In genomic region chr6:17087485-17087884, GRCm38 (mm10) we compare ENCODE assay signal across 9 mouse cellular contexts. TPM values are rescaled to one million over a fixed set of nuclear protein-coding genes. Genes with fewer than 3 reads are reported as not detected.
DNase-seq lines count a peak whose midpoint lies in the region; ATAC-seq and TF ChIP-seq lines count a peak whose summit lies in the region.
"Had no signal": no experiment of that assay in that cellular context is flagged by ENCODE, and none has a peak within 500 bp of the region (broad histone marks: within the 10 kb centered on the region; RNA-seq: fewer than 3 reads in every experiment).

No protein-coding gene starts in this region.

- H3K27ac ChIP-seq in forebrain, postnatal 0 days (ENCODE audit: low read depth, low read length) = no peak overlapping the region
- no peak overlapping the region for H3K27ac ChIP-seq in forebrain, embryonic 15.5 days (replicated peaks)
- no peak overlapping the region for H3K27ac ChIP-seq in intestine, postnatal 0 days (ENCODE audit: low read depth, low read length)
- no peak overlapping the region for H3K27ac ChIP-seq in limb, embryonic 10.5 days
- no peak overlapping the region for H3K27ac ChIP-seq in thymus, adult 2 months (ENCODE audit: control insufficient read depth, insufficient read depth, low read length)
- H3K27ac ChIP-seq: limb, embryonic 15.5 days had no signal

- H3K4me1 ChIP-seq in forebrain, postnatal 0 days (ENCODE audit: insufficient read depth) = no peaks in the 10 kb centered on the region
- H3K4me1 ChIP-seq in forebrain, embryonic 15.5 days = no peaks in the 10 kb centered on the region
- no peaks in the 10 kb centered on the region for H3K4me1 ChIP-seq in intestine, postnatal 0 days (replicated peaks; ENCODE audit: control insufficient read depth, insufficient read depth, low read length)
- H3K4me1 ChIP-seq in limb, embryonic 10.5 days = peaks cover 8% of the 10 kb centered on the region; the same call in 1 of the 2 replicates
- no peaks in the 10 kb centered on the region for H3K4me1 ChIP-seq in thymus, adult 2 months (replicated peaks; ENCODE audit: control insufficient read depth, insufficient read depth, low read length)

- TF ChIP-seq POLR2A in thymus, adult 2 months (IDR thresholded peaks at IDR 0.05; ENCODE audit: control insufficient read depth, extremely low read depth, insufficient read depth, low read length, poor library complexity) = no peak

- H3K4me2 ChIP-seq in forebrain, postnatal 0 days (ENCODE audit: low read depth) = no peak overlapping the region
- H3K4me2 ChIP-seq in forebrain, embryonic 15.5 days (replicated peaks) = no peak overlapping the region
- H3K4me2 ChIP-seq in intestine, postnatal 0 days (replicated peaks; ENCODE audit: low read depth) = no peak overlapping the region
- H3K4me2 ChIP-seq: limb, embryonic 15.5 days had no signal

- no peak for ATAC-seq in forebrain, postnatal 0 days
- no peak for ATAC-seq in forebrain, embryonic 15.5 days (replicated peaks)
- ATAC-seq in intestine, postnatal 0 days = no peak

- 64% methylated on average over 6 of the region's 6 CpGs for WGBS in forebrain, postnatal 0 days
- 64% methylated on average over 6 of the region's 6 CpGs for WGBS in forebrain, embryonic 15.5 days
- WGBS in intestine, postnatal 0 days = 66% methylated on average over 6 of the region's 6 CpGs
- 71% methylated on average over 6 of the region's 6 CpGs for WGBS in limb, embryonic 10.5 days
- WGBS in thymus, adult 2 months = 65% methylated on average over 6 of the region's 6 CpGs

- no peaks in the 10 kb centered on the region for H3K9me3 ChIP-seq in forebrain, postnatal 0 days (ENCODE audit: low read length)
- no peaks in the 10 kb centered on the region for H3K9me3 ChIP-seq in forebrain, embryonic 15.5 days
- no peaks in the 10 kb centered on the region for H3K9me3 ChIP-seq in intestine, postnatal 0 days (ENCODE audit: control insufficient read depth)
- no peaks in the 10 kb centered on the region for H3K9me3 ChIP-seq in limb, embryonic 10.5 days (replicated peaks)
- H3K9me3 ChIP-seq: limb, embryonic 15.5 days had no signal

- H3K27me3 ChIP-seq in forebrain, postnatal 0 days (ENCODE audit: insufficient read depth, low read length) = no peaks in the 10 kb centered on the region
- no peaks in the 10 kb centered on the region for H3K27me3 ChIP-seq in forebrain, embryonic 15.5 days
- H3K27me3 ChIP-seq in intestine, postnatal 0 days (replicated peaks; ENCODE audit: control insufficient read depth, insufficient read depth, low read length) = no peaks in the 10 kb centered on the region
- no peaks in the 10 kb centered on the region for H3K27me3 ChIP-seq in limb, embryonic 10.5 days (ENCODE audit: low read depth, poor library complexity, severe bottlenecking)
- no peaks in the 10 kb centered on the region for H3K27me3 ChIP-seq in thymus, adult 2 months (ENCODE audit: control insufficient read depth, insufficient read depth, low read length)
- H3K27me3 ChIP-seq: limb, embryonic 15.5 days had no signal

- TF ChIP-seq CTCF in forebrain, postnatal 0 days (IDR thresholded peaks at IDR 0.05; ENCODE audit: low read depth) = peak; percentile 69
- TF ChIP-seq CTCF in intestine, postnatal 0 days (IDR thresholded peaks at IDR 0.05; ENCODE audit: low read depth) = peak; percentile 86
- TF ChIP-seq CTCF in thymus, adult 2 months (IDR thresholded peaks at IDR 0.05; ENCODE audit: borderline replicate concordance, control insufficient read depth, extremely low read depth, insufficient read depth, low read length, poor library complexity) = no peak

- no peak overlapping the region for H3K4me3 ChIP-seq in forebrain, postnatal 0 days (ENCODE audit: low read depth, low read length)
- H3K4me3 ChIP-seq in forebrain, embryonic 15.5 days = no peak overlapping the region
- H3K4me3 ChIP-seq in intestine, postnatal 0 days (ENCODE audit: low read depth, low read length) = no peak overlapping the region
- no peak overlapping the region for H3K4me3 ChIP-seq in limb, embryonic 10.5 days
- H3K4me3 ChIP-seq in thymus, adult 2 months (ENCODE audit: control insufficient read depth, insufficient read depth, low read length) = no peak overlapping the region
- H3K4me3 ChIP-seq: limb, embryonic 15.5 days had no signal

- DNase-seq in forebrain, postnatal 0 days = peak; percentile 60
- peak; percentile 88 for DNase-seq in adipocyte (ENCODE audit: low spot score)
- peak; percentile 61 for DNase-seq in embryo, embryonic 9.5 days (ENCODE audit: extremely low spot score)
- peak; percentile 74 for DNase-seq in limb, embryonic 10.5 days (ENCODE audit: low spot score)
- DNase-seq in ovary, adult 18-20 months (ENCODE audit: low spot score) = peak; percentile 35
- DNase-seq in thymus, adult 2 months = peak; percentile 82

- no peak overlapping the region for H3K9ac ChIP-seq in forebrain, postnatal 0 days
- H3K9ac ChIP-seq in forebrain, embryonic 15.5 days (replicated peaks) = no peak overlapping the region
- H3K9ac ChIP-seq in intestine, postnatal 0 days (ENCODE audit: low read depth, low read length) = no peak overlapping the region
- H3K9ac ChIP-seq: limb, embryonic 15.5 days had no signal

- H3K36me3 ChIP-seq in forebrain, postnatal 0 days (ENCODE audit: insufficient read depth) = no peaks in the 10 kb centered on the region
- no peaks in the 10 kb centered on the region for H3K36me3 ChIP-seq in forebrain, embryonic 15.5 days
- peaks cover 3% of the 10 kb centered on the region; the same call in 1 of the 2 replicates for H3K36me3 ChIP-seq in intestine, postnatal 0 days (ENCODE audit: control insufficient read depth, insufficient read depth)
- H3K36me3 ChIP-seq in limb, embryonic 10.5 days = peaks cover 7% of the 10 kb centered on the region
- H3K36me3 ChIP-seq in thymus, adult 2 months (ENCODE audit: control insufficient read depth, insufficient read depth, low read length) = no peaks in the 10 kb centered on the region
- H3K36me3 ChIP-seq: limb, embryonic 15.5 days had no signal

RNA-seq across cellular contexts. Expression of gene Tes, which starts 22.5 kb away (rescaled TPM):
- total RNA-seq in forebrain, postnatal 0 days (2014; rRNA removed) = 31.8 and 45.5 TPM in 2 replicates
- 22.0 and 24.1 TPM in 2 replicates for polyA plus RNA-seq in forebrain, postnatal 0 days (2015; fragmentation: Nextera tagmentation; extraction: Ambion mirVana)
- polyA plus RNA-seq in forebrain, embryonic 15.5 days (2015; fragmentation: Nextera tagmentation; extraction: Ambion mirVana) = 25.7 and 28.9 TPM in 2 replicates
- polyA plus RNA-seq in intestine, postnatal 0 days (2015; fragmentation: Nextera tagmentation; extraction: Ambion mirVana) = 74.2 and 79.4 TPM in 2 replicates
- polyA plus RNA-seq in limb, embryonic 10.5 days (2016; fragmentation: Nextera tagmentation; extraction: Ambion mirVana) = 62.9 and 94.2 TPM in 2 replicates
- polyA plus RNA-seq in thymus, adult 2 months (2012; rRNA removed) = 48.6 and 59.2 TPM in 2 replicates

Comparison
In these comparisons a context has a peak if more than half of its experiments do, and no peak if none do; other contexts are left out.
1. DNase-seq: peak in every context shown above with its lines; median percentile 88 in adipocyte; 82 in thymus, adult 2 months; 74 in limb, embryonic 10.5 days; 61 in embryo, embryonic 9.5 days; 60 in forebrain, postnatal 0 days; 35 in ovary, adult 18-20 months.